Mouse (Mus musculus): Measurements from ENCODE around the gene Dag1. TPM values are rescaled to one million over a fixed set of nuclear protein-coding genes. Genes with fewer than 3 reads are reported as not detected.

The Dag1 gene
- total RNA-seq, 2 experiments from 2014 or later, result 90.4 to 95.2 TPM

GRCm38 (mm10) chr9:108232908-108233307, 30.9 kb downstream of the Dag1 start:
- no peak for DNase-seq (ENCODE audit: extremely low spot score in 1 of 2, low spot score in 1 of 2)

GRCm38 (mm10) chr9:108227911-108228649, 35.7 kb downstream of the Dag1 start:
- DNase-seq (ENCODE audit: extremely low spot score in 1 of 2, low spot score in 1 of 2), result no peak

GRCm38 (mm10) chr9:108225166-108225565, 38.6 kb downstream of the Dag1 start:
- no peak for DNase-seq (ENCODE audit: extremely low spot score in 1 of 2, low spot score in 1 of 2)

GRCm38 (mm10) chr9:108223633-108224032, 40.1 kb downstream of the Dag1 start:
- no peak for DNase-seq (ENCODE audit: extremely low spot score in 1 of 2, low spot score in 1 of 2)

GRCm38 (mm10) chr9:108221566-108221965, 42.2 kb downstream of the Dag1 start:
- DNase-seq (ENCODE audit: extremely low spot score in 1 of 2, low spot score in 1 of 2), result no peak

GRCm38 (mm10) chr9:108220380-108220774, 43.4 kb downstream of the Dag1 start:
- DNase-seq (ENCODE audit: extremely low spot score in 1 of 2, low spot score in 1 of 2), result no peak

GRCm38 (mm10) chr9:108219766-108220379, 43.9 kb downstream of the Dag1 start:
- DNase-seq (ENCODE audit: extremely low spot score in 1 of 2, low spot score in 1 of 2), result no peak

- no peak for DNase-seq (ENCODE audit: extremely low spot score in 1 of 2, low spot score in 1 of 2)
Measured at GRCm38 (mm10) chr9:108217936-108218543, 45.7 kb downstream of the Dag1 start.

GRCm38 (mm10) chr9:108217406-108217805, 46.4 kb downstream of the Dag1 start:
- no peak for DNase-seq (ENCODE audit: extremely low spot score in 1 of 2, low spot score in 1 of 2)

- DNase-seq (ENCODE audit: extremely low spot score in 1 of 2, low spot score in 1 of 2), result no peak
Measured at GRCm38 (mm10) chr9:108213105-108213504, 50.7 kb downstream of the Dag1 start.

GRCm38 (mm10) chr9:108212426-108212825, 51.3 kb downstream of the Dag1 start:
- DNase-seq (ENCODE audit: extremely low spot score in 1 of 2, low spot score in 1 of 2), result no peak

GRCm38 (mm10) chr9:108205571-108205901, 58.2 kb downstream of the Dag1 start:
- no peak for DNase-seq (ENCODE audit: extremely low spot score in 1 of 2, low spot score in 1 of 2)

- no peak for DNase-seq (ENCODE audit: extremely low spot score in 1 of 2, low spot score in 1 of 2)
Measured at GRCm38 (mm10) chr9:108204884-108205570, 58.7 kb downstream of the Dag1 start.

- peak; percentile 35 to 79 for DNase-seq (ENCODE audit: extremely low spot score in 1 of 2, low spot score in 1 of 2)
Measured at GRCm38 (mm10) chr9:108203015-108203414, 60.7 kb downstream of the Dag1 start.

- no peak for DNase-seq (ENCODE audit: extremely low spot score in 1 of 2, low spot score in 1 of 2)
Measured at GRCm38 (mm10) chr9:108202169-108202568, 61.6 kb downstream of the Dag1 start.

- peak; percentile 67 to 68 for DNase-seq (ENCODE audit: extremely low spot score in 1 of 2, low spot score in 1 of 2)
Measured at GRCm38 (mm10) chr9:108201160-108201559, 62.6 kb downstream of the Dag1 start.

GRCm38 (mm10) chr9:108198621-108199020, 65.1 kb downstream of the Dag1 start:
- DNase-seq (ENCODE audit: extremely low spot score in 1 of 2, low spot score in 1 of 2), result no peak

- no peak for DNase-seq (ENCODE audit: extremely low spot score in 1 of 2, low spot score in 1 of 2)
Measured at GRCm38 (mm10) chr9:108196920-108197677, 66.7 kb downstream of the Dag1 start.

- peak in 1 of 2 experiments; percentile 47 for DNase-seq (ENCODE audit: extremely low spot score in 1 of 2, low spot score in 1 of 2)
Measured at GRCm38 (mm10) chr9:108196222-108196621, 67.5 kb downstream of the Dag1 start.

Data from layer of hippocampus, postnatal 25 days (tissue).